Mouse (Mus musculus): ENCODE measurements around the gene Slc1a2. TPM values are rescaled to one million over a fixed set of nuclear protein-coding genes. Genes with fewer than 3 reads are reported as not detected.

Slc1a2 gene
- polyA plus RNA-seq, 1 experiment from 2014 or later: 26.7 TPM

- H3K27ac ChIP-seq: no peak overlapping the region
- no peaks in the 10 kb centered on the region for H3K9me3 ChIP-seq (ENCODE audit: control insufficient read depth, low read length)
- DNase-seq (ENCODE audit: low spot score) (no peak), ATAC-seq (ENCODE audit: low FRiP score) (no peak)
- H3K4me2 ChIP-seq (replicated peaks): no peak overlapping the region
- H3K9ac ChIP-seq: no peak overlapping the region
- no peaks in the 10 kb centered on the region for H3K36me3 ChIP-seq (replicated peaks; ENCODE audit: control insufficient read depth, insufficient read depth)
- H3K27me3 ChIP-seq (ENCODE audit: control insufficient read depth, insufficient read depth, low read length): no peaks in the 10 kb centered on the region
- WGBS: 94% methylated on average over 9 of the region's 9 CpGs
- H3K4me1 ChIP-seq (replicated peaks; ENCODE audit: control insufficient read depth, insufficient read depth, low read length): no peaks in the 10 kb centered on the region; the same call in none of the 2 replicates
- H3K4me3 ChIP-seq (replicated peaks; ENCODE audit: low read length): no peak overlapping the region
These were observed 18.4 kb downstream of the Slc1a2 start for GRCm38 (mm10) chr2:102676716-102677312.

DNA sequence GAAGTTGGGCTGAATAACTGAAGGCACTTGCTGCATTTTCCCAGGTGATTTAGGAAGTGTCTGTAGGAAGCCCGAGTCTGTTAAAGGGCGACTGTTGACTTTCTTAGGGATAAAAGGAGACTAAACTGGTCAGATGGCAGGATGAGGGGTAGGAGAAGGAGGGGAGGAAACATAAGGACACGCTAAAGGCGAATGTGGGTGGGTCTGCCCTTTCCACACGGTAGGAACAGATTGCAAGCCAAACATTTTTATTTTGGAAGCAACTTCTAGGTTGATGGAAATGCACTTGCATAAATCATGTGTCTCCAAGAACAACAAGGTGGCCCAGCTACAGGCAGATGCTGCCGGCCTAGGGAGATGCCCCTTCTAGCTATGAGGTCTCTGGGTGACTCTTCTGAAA is 18.9 kb downstream of the Slc1a2 start:
- H3K27me3 ChIP-seq (ENCODE audit: control insufficient read depth, insufficient read depth, low read length): no peaks in the 10 kb centered on the region
- H3K4me2 ChIP-seq (replicated peaks): no peak overlapping the region
- H3K4me1 ChIP-seq (replicated peaks; ENCODE audit: control insufficient read depth, insufficient read depth, low read length): no peaks in the 10 kb centered on the region; the same call in none of the 2 replicates
- H3K36me3 ChIP-seq (replicated peaks; ENCODE audit: control insufficient read depth, insufficient read depth): no peaks in the 10 kb centered on the region
- ATAC-seq (ENCODE audit: low FRiP score) (no peak), DNase-seq (ENCODE audit: low spot score) (no peak)
- H3K9me3 ChIP-seq (ENCODE audit: control insufficient read depth, low read length): no peaks in the 10 kb centered on the region
- no peak overlapping the region for H3K4me3 ChIP-seq (replicated peaks; ENCODE audit: low read length)
- 90% methylated on average over 6 of the region's 6 CpGs for WGBS
- H3K27ac ChIP-seq: no peak overlapping the region
- no peak overlapping the region for H3K9ac ChIP-seq

DNA sequence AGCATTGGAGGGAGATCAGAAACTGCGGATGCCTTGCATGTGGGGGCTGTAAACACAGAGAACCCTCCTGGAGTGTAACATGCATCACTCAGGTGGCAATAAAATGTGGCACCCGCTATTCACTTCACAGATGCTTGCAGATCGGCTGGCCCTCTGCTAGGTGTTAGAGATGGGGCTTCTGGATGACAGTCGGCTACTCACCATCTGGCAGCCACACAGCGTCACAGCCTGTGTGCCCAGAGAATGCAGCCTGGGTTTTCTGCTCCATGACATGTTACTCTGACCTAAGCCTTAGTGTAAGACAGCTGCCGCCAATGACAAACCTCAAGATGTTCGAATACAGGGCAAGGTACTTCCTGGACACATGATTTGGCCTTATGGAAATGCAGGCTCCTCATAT is 22.9 kb downstream of the Slc1a2 start:
- Histone ChIP-seq H3K36me3 (replicated peaks; ENCODE audit: control insufficient read depth, insufficient read depth) (no peaks in the 10 kb centered on the region), H3K4me1 (replicated peaks; ENCODE audit: control insufficient read depth, insufficient read depth, low read length) (peaks cover 7% of the 10 kb centered on the region; the same call in 1 of the 2 replicates), H3K27ac (no peak overlapping the region), H3K9me3 (ENCODE audit: control insufficient read depth, low read length) (no peaks in the 10 kb centered on the region), H3K27me3 (ENCODE audit: control insufficient read depth, insufficient read depth, low read length) (no peaks in the 10 kb centered on the region), H3K4me2 (replicated peaks) (no peak overlapping the region), H3K4me3 (replicated peaks; ENCODE audit: low read length) (no peak overlapping the region), H3K9ac (no peak overlapping the region)
- DNase-seq (ENCODE audit: low spot score) (no peak), ATAC-seq (ENCODE audit: low FRiP score) (no peak)
- 62% methylated on average over 7 of the region's 7 CpGs for WGBS

DNA sequence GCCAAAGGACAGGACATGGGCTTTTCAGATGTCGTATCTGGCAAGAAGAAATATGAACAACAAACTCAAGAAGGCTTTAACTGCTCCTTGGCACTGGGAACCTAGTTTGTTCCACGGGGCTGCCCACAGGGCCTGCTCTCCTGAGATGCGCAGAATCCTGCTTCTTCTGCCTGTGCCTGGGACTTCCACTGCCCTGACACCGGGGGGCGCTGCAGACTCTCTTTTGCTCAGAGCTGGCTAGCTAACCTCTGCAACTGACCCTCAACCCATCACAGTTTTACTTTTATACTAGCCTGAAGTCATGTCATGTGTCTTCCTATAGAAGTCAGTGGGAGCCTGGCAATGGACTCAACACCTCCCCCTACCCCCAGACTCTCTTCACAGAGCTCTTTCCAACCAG is 23.7 kb downstream of the Slc1a2 start:
- ATAC-seq (ENCODE audit: low FRiP score): no peak
- H3K27ac ChIP-seq: no peak overlapping the region
- peaks cover 7% of the 10 kb centered on the region; the same call in 1 of the 2 replicates for H3K4me1 ChIP-seq (replicated peaks; ENCODE audit: control insufficient read depth, insufficient read depth, low read length)
- no peaks in the 10 kb centered on the region for H3K27me3 ChIP-seq (ENCODE audit: control insufficient read depth, insufficient read depth, low read length)
- H3K9ac ChIP-seq: no peak overlapping the region
- H3K4me3 ChIP-seq (replicated peaks; ENCODE audit: low read length): no peak overlapping the region
- WGBS: 54% methylated on average over 5 of the region's 5 CpGs
- no peak overlapping the region for H3K4me2 ChIP-seq (replicated peaks)
- H3K9me3 ChIP-seq (ENCODE audit: control insufficient read depth, low read length): no peaks in the 10 kb centered on the region
- no peak for DNase-seq (ENCODE audit: low spot score)
- no peaks in the 10 kb centered on the region for H3K36me3 ChIP-seq (replicated peaks; ENCODE audit: control insufficient read depth, insufficient read depth)

DNA sequence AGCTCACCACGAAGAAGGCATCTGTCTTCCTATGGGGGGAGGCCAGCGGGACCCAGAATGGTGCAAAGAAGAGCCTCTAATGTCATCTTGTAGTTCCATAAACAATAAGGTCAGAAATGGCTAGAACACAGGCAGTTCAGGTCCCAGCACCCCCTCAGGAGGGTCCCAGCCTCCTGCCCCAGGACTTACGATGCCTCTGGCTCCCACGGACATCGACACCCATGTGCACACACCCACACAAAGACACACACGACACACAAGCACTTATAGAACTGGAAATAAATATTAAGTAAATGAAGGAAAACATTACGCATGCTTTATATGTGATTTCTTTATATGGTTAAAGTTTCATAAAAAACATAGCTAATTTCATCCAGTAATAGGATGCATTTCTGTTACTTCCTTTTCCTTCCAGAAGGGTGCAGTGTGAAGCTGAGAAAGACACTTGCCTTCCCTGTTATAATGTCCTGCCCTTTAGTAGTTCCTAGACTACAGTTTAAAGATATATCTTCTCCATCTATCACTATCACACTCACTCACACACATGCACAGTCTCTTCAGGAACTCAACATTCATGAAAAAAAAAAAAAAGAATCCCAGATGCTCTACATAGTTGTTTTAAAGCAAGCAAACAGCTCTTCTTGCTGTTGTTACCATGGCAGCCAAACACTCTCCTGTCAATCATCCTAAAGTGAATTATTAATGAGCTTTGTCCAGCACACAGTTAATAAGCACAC is 27.1 kb downstream of the Slc1a2 start:
- ATAC-seq (ENCODE audit: low FRiP score): peak; percentile 54
- no peaks in the 10 kb centered on the region for H3K36me3 ChIP-seq (replicated peaks; ENCODE audit: control insufficient read depth, insufficient read depth)
- WGBS: 84% methylated on average over 7 of the region's 7 CpGs
- H3K4me2 ChIP-seq (replicated peaks): peak overlapping the region; percentile 32
- H3K4me1 ChIP-seq (replicated peaks; ENCODE audit: control insufficient read depth, insufficient read depth, low read length): peaks cover 7% of the 10 kb centered on the region; the same call in 1 of the 2 replicates
- peak; percentile 76 for DNase-seq (ENCODE audit: low spot score)
- H3K9ac ChIP-seq: no peak overlapping the region
- no peak overlapping the region for H3K4me3 ChIP-seq (replicated peaks; ENCODE audit: low read length)
- peak overlapping the region; percentile 49; the same call in 1 of the 2 replicates for H3K27ac ChIP-seq
- no peaks in the 10 kb centered on the region for H3K9me3 ChIP-seq (ENCODE audit: control insufficient read depth, low read length)
- no peaks in the 10 kb centered on the region for H3K27me3 ChIP-seq (ENCODE audit: control insufficient read depth, insufficient read depth, low read length)

DNA sequence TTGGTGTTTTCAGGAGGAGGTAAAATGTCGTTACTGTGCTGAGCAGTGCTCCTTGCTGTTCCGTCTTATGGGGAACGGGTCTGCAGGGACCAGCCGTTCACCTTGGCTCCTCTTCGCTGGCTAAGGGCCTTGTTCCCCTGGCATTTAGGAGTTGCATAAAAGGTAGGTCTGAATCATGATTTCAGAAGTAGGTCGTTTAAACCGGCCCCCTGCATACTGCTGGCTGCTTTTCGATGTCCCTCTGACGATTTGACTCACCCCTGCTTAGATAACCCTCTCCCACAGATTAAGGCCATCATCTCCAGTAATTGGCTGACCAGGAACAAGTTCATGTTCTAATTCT is 27.6 kb downstream of the Slc1a2 start:
- H3K4me1 ChIP-seq (replicated peaks; ENCODE audit: control insufficient read depth, insufficient read depth, low read length): peaks cover 7% of the 10 kb centered on the region; the same call in 1 of the 2 replicates
- no peak overlapping the region for H3K9ac ChIP-seq
- no peaks in the 10 kb centered on the region for H3K9me3 ChIP-seq (ENCODE audit: control insufficient read depth, low read length)
- no peak for ATAC-seq (ENCODE audit: low FRiP score)
- no peak for DNase-seq (ENCODE audit: low spot score)
- 39% methylated on average over 9 of the region's 9 CpGs for WGBS
- H3K4me2 ChIP-seq (replicated peaks): peak overlapping the region; percentile 32
- no peaks in the 10 kb centered on the region for H3K36me3 ChIP-seq (replicated peaks; ENCODE audit: control insufficient read depth, insufficient read depth)
- peak overlapping the region; percentile 49; the same call in 1 of the 2 replicates for H3K27ac ChIP-seq
- H3K27me3 ChIP-seq (ENCODE audit: control insufficient read depth, insufficient read depth, low read length): no peaks in the 10 kb centered on the region
- no peak overlapping the region for H3K4me3 ChIP-seq (replicated peaks; ENCODE audit: low read length)

DNA sequence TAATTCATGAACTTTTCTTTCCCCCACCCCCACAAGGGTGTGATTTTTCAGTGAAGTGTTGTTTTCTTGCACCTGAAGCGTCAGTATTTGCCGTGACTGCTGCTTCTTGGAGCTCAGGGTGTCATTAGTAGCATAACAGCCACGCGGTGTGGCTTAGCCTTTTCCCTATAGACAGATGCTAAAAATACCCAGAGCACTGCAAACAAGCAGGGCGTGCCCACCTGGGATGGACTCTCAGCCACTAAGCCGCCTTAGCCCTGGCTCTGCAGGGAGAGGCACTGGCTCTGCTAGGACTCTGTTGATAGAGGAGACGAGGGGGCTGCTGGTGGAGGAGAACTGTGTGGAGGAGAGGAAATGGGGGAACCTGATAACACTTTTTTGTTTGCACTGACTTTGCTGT is 35.1 kb downstream of the Slc1a2 start:
- H3K4me2 ChIP-seq (replicated peaks): no peak overlapping the region
- H3K27me3 ChIP-seq (ENCODE audit: control insufficient read depth, insufficient read depth, low read length): no peaks in the 10 kb centered on the region
- H3K9me3 ChIP-seq (ENCODE audit: control insufficient read depth, low read length): no peaks in the 10 kb centered on the region
- H3K36me3 ChIP-seq (replicated peaks; ENCODE audit: control insufficient read depth, insufficient read depth): no peaks in the 10 kb centered on the region
- no peak overlapping the region for H3K4me3 ChIP-seq (replicated peaks; ENCODE audit: low read length)
- 73% methylated on average over 7 of the region's 7 CpGs for WGBS
- ATAC-seq (ENCODE audit: low FRiP score) (no peak), DNase-seq (ENCODE audit: low spot score) (no peak)
- no peak overlapping the region for H3K27ac ChIP-seq
- no peak overlapping the region for H3K9ac ChIP-seq
- H3K4me1 ChIP-seq (replicated peaks; ENCODE audit: control insufficient read depth, insufficient read depth, low read length): no peaks in the 10 kb centered on the region

DNA sequence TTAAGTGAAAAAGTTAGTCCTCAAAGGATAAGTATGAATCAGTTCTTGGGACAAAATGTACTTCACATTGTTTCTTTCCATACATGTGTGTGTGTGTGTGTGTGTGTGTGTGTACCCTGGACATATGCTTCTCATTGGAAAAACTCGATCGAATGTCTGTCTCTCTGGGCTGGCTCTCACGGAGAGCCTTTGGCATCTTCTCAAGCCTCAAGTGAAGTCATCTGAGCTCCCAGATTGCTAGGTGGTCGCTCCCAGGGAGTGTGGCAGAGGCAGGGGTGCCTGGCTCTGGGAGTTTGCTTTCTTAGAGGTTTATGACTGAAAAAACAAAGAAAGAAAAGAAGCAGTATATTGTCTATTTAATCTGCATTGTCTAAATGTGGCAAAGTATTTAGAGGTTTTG is 36.3 kb downstream of the Slc1a2 start:
- 91% methylated on average over 4 of the region's 4 CpGs for WGBS
- Histone ChIP-seq H3K27ac (no peak overlapping the region), H3K9me3 (ENCODE audit: control insufficient read depth, low read length) (no peaks in the 10 kb centered on the region), H3K4me2 (replicated peaks) (no peak overlapping the region), H3K27me3 (ENCODE audit: control insufficient read depth, insufficient read depth, low read length) (no peaks in the 10 kb centered on the region), H3K4me1 (replicated peaks; ENCODE audit: control insufficient read depth, insufficient read depth, low read length) (no peaks in the 10 kb centered on the region), H3K4me3 (replicated peaks; ENCODE audit: low read length) (no peak overlapping the region), H3K36me3 (replicated peaks; ENCODE audit: control insufficient read depth, insufficient read depth) (no peaks in the 10 kb centered on the region), H3K9ac (no peak overlapping the region)
- no peak for ATAC-seq (ENCODE audit: low FRiP score)
- DNase-seq (ENCODE audit: low spot score): no peak

DNA sequence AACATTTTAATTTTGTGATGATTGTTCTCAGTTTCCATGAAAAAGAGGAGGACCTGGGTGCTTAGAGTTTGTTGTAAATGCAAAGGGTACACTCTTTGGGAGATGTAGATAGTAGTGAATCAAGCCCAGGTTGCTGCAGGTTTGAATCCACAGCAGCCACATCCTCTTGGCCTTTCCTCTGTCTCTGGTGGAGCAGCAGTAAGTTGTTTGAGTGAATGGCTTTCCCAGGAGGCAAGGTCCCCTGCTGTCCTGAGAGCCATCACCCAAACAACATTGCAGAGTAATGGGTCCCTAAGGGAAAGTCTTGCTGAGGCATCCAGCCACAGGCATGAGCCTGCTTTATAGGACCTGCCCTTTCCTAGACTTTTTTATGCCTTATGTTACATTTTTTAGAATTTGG is 37.1 kb downstream of the Slc1a2 start:
- H3K27ac ChIP-seq: no peak overlapping the region
- no peak for DNase-seq (ENCODE audit: low spot score)
- no peaks in the 10 kb centered on the region for H3K27me3 ChIP-seq (ENCODE audit: control insufficient read depth, insufficient read depth, low read length)
- ATAC-seq (ENCODE audit: low FRiP score): no peak
- H3K4me2 ChIP-seq (replicated peaks): no peak overlapping the region
- no peak overlapping the region for H3K4me3 ChIP-seq (replicated peaks; ENCODE audit: low read length)
- no peaks in the 10 kb centered on the region for H3K4me1 ChIP-seq (replicated peaks; ENCODE audit: control insufficient read depth, insufficient read depth, low read length)
- H3K36me3 ChIP-seq (replicated peaks; ENCODE audit: control insufficient read depth, insufficient read depth): no peaks in the 10 kb centered on the region
- H3K9me3 ChIP-seq (ENCODE audit: control insufficient read depth, low read length): no peaks in the 10 kb centered on the region
- H3K9ac ChIP-seq: no peak overlapping the region

Measured in hindbrain, embryonic 14.5 days (tissue).